Mouse (Mus musculus) stomach, embryonic 14.5 days (tissue): ENCODE results near the gene Lrrc25. TPM values are rescaled to one million over a fixed set of nuclear protein-coding genes. Genes with fewer than 3 reads are reported as not detected.

ENCODE experiments used
- ATAC-seq: fragments of 200-750 bp; cut with Nextera tagmentation; 2 replicates; pipeline ENCODE4 v1.8.0; 2017; ENCODE audit warnings: low read depth, moderate TSS enrichment; ENCODE audit not compliant: insufficient number of reproducible peaks, insufficient read depth, low FRiP score
- H3K27ac ChIP-seq: fragments of 300-500 bp; sonication (generic); 2 replicates; pipeline ENCODE4 v1.5.1; 2014; ENCODE audit warnings: mild to moderate bottlenecking, low read length, moderate library complexity, mixed read lengths
- H3K27me3 ChIP-seq: fragments of 300-500 bp; sonication (generic); 2 replicates; pipeline ENCODE4 v1.6.1; 2014; ENCODE audit warnings: low read length, control low read depth, mixed read lengths; ENCODE audit not compliant: control insufficient read depth, insufficient read depth
- H3K36me3 ChIP-seq: fragments of 300-500 bp; sonication (generic); 2 replicates; pipeline ENCODE4 v1.6.1; 2014; ENCODE audit warnings: mild to moderate bottlenecking, control low read depth, low read length, moderate library complexity, mixed read lengths; ENCODE audit not compliant: control insufficient read depth, insufficient read depth
- H3K4me1 ChIP-seq: fragments of 300-500 bp; sonication (generic); 2 replicates; pipeline ENCODE4 v1.6.1; 2014; ENCODE audit warnings: low read length, control low read depth, mixed read lengths; ENCODE audit not compliant: control insufficient read depth, insufficient read depth
- H3K4me2 ChIP-seq: fragments of 300-500 bp; sonication (generic); replicated peaks from 2 replicates; pipeline ENCODE4 v1.6.1; 2014; ENCODE audit warnings: low read depth, low read length, control low read depth
- H3K4me3 ChIP-seq: fragments of 300-500 bp; sonication (generic); 2 replicates; pipeline ENCODE4 v1.5.1; 2014; ENCODE audit warnings: low read depth, low read length, control low read depth
- H3K9ac ChIP-seq: fragments of 300-500 bp; sonication (generic); replicated peaks from 2 replicates; pipeline ENCODE4 v1.6.1; 2014; ENCODE audit warnings: low read depth, mild to moderate bottlenecking, control low read depth, low read length, moderate library complexity, mixed read lengths
- H3K9me3 ChIP-seq: fragments of 300-500 bp; sonication (generic); 2 replicates; pipeline ENCODE4 v1.6.1; 2016; ENCODE audit warnings: low read depth, low read length, control low read depth; ENCODE audit not compliant: control insufficient read depth
- WGBS: fragments of 180-500 bp; shearing (Covaris S2); extraction: QIAGEN DNeasy Blood & Tissue Kit; methylation state at CpG from one replicate; pipeline ENCODE4 v1.1.7; 2014; 5-methylcytosine and 5-hydroxymethylcytosine counted together
- polyA plus RNA-seq: library from polyadenylated mRNA; unstranded; fragments of >200 nt; fragmentation: Nextera tagmentation; extraction: Ambion mirVana; gene quantifications from 2 replicates; pipeline ENCODE4 v1.2.1, GENCODE M21; 2014

Lrrc25 gene
- polyA plus RNA-seq, 1 experiment from 2014 or later, result 2.9 TPM

DNA sequence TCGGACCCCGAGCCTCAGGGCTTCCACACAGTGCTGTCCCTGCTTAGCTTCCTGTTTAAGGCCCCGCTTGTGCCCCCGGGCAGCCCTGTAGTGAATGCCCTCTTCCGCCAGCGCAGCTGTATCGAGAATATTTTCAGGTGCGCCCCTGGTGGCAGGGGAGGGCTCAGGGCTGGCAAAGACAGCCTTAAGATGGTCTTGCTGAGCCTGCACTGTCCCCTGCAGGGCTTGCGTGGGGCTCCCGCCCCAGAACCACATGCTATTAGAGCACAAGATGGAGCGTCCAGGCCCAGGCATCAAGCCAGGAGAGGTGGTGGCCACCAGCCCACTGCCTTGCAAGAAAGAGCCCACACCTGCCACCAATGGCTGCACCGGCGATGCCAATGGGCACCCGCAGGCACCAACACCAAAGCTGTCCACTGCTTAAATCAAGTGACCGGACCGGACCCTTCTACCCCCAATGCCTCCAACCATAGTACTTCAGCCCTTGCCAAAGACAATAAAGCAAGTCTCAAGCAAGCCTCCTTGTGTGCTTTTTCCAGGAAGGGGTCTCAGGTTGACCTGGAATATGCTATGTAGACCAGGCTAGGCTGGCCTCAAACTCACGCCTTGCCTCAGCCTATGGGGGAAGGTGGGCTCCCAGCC is 19.1 kb upstream of the Lrrc25 start:
- peaks cover 2% of the 10 kb centered on the region; the same call in 1 of the 2 replicates for H3K9me3 ChIP-seq
- no peak overlapping the region for H3K9ac ChIP-seq
- H3K4me2 ChIP-seq, result peak overlapping the region; percentile 59
- no peak overlapping the region for H3K27ac ChIP-seq
- 81% methylated on average over 17 of the region's 17 CpGs for WGBS
- H3K4me3 ChIP-seq, result peak overlapping the region; percentile 35; the same call in 1 of the 2 replicates
- peaks cover 56% of the 10 kb centered on the region for H3K4me1 ChIP-seq
- H3K27me3 ChIP-seq, result no peaks in the 10 kb centered on the region
- ATAC-seq, result no peak
- peaks cover 12% of the 10 kb centered on the region; the same call in 1 of the 2 replicates for H3K36me3 ChIP-seq

DNA sequence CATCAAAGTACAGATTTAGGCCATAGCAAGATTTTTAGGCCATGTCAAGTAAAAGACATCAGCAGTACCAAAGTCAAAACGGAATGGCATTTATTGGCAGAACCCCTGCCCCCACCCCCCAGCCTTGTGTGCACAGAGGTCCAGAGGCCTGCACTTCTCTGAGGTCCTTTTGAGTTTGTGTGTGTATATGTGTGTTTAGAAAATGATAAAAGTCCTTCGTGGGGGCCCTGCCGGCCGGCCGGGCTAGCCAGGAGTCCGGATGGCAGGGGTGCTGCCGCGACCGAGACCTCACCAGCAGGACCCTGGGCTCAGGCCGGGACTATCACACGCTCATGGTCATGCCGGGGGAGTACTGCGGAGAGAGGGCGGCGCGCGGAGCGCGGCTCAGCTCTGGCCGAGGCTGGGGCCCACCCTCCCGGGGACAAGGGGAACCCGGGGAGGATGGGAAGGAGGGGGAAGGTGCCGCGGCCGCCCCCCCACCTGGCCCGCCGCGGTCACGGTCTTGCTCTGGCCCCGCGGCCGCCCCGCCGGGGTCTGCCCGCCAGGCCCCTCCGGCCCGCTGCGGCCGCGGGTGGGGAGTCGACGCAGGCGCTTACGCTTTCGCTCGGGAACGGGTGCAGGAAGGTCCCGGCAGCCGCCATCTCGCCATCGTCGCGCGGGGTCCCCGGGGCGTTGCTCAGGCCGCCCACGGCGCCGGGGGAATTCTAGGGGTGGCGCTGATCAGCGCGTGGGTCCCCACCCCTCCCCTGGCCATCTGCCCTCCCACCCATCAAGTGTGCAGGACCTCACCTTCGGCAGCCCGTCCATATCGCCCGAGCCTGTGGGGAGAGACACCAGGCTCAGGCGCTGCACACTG is 18.3 kb upstream of the Lrrc25 start:
- Histone ChIP-seq H3K27ac (0 out of 2 replicates have a peak overlapping the region, but pooled peaks have one; percentile 17), H3K9me3 (peaks cover 4% of the 10 kb centered on the region; the same call in 1 of the 2 replicates), H3K4me1 (peaks cover 56% of the 10 kb centered on the region), H3K4me2 (peak overlapping the region; percentile 59), H3K27me3 (no peaks in the 10 kb centered on the region), H3K9ac (peak overlapping the region; percentile 15; the same call in 1 of the 2 replicates), H3K36me3 (peaks cover 19% of the 10 kb centered on the region; the same call in 1 of the 2 replicates), H3K4me3 (peak overlapping the region; percentile 35)
- no peak for ATAC-seq
- WGBS, result 8% methylated on average over 51 of the region's 68 CpGs

DNA sequence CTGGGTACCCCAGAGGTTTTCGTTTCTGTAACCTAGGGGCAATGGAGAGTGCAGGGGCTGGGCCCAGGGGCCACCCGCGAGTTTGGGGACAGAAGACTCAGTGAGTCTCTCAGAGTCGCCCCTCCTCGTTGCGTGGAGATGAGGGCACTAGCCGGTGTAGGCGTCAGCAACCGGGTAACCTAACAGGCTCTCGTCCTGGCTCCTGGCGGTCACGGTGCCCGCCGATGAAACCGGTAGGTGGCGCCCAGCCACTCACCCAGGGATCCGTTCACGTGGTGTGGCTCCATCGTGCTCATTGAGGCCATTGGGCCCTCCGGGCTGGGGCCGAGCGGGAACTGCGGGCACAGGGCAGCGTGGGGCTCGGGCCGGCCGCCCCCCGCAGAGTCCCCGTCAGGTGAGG is 17.7 kb upstream of the Lrrc25 start:
- Histone ChIP-seq H3K4me1 (peaks cover 50% of the 10 kb centered on the region), H3K27me3 (no peaks in the 10 kb centered on the region), H3K36me3 (peaks cover 23% of the 10 kb centered on the region; the same call in 1 of the 2 replicates), H3K4me2 (peak overlapping the region; percentile 59), H3K27ac (0 out of 2 replicates have a peak overlapping the region, but pooled peaks have one; percentile 17), H3K4me3 (peak overlapping the region; percentile 35), H3K9me3 (peaks cover 4% of the 10 kb centered on the region; the same call in 1 of the 2 replicates), H3K9ac (peak overlapping the region; percentile 15; the same call in 1 of the 2 replicates)
- 3% methylated on average over 28 of the region's 29 CpGs for WGBS
- ATAC-seq, result 0 out of 2 replicates have a peak, but pooled peaks have one; percentile 9

DNA sequence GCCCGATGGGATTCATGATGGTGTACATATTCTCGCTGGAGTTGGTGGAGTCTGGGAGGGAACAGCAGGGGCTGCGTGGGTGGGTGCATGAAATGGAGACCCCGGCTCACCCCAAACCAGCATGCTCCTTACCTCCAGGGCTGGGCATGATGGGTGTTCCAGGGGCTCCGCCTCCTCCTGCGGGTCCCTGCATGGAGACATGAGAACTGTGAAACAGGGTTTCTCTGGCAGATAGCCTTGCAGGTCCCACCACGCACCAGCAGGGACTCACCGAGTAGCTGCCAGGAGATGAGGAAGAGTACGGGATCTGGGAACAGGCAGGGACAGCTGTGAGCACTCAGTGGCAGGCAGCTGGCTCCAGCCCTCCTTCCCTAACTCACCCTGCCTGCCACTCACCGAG is 17.2 kb upstream of the Lrrc25 start:
- no peak for ATAC-seq
- Histone ChIP-seq H3K4me1 (peaks cover 45% of the 10 kb centered on the region; the same call in 1 of the 2 replicates), H3K4me3 (peak overlapping the region; percentile 35; the same call in 1 of the 2 replicates), H3K9me3 (peaks cover 4% of the 10 kb centered on the region; the same call in 1 of the 2 replicates), H3K4me2 (peak overlapping the region; percentile 59), H3K9ac (no peak overlapping the region; the same call in 1 of the 2 replicates), H3K27me3 (no peaks in the 10 kb centered on the region), H3K27ac (peak overlapping the region; percentile 7; the same call in 1 of the 2 replicates), H3K36me3 (peaks cover 23% of the 10 kb centered on the region; the same call in 1 of the 2 replicates)
- WGBS, result 19% methylated on average over 9 of the region's 10 CpGs

DNA sequence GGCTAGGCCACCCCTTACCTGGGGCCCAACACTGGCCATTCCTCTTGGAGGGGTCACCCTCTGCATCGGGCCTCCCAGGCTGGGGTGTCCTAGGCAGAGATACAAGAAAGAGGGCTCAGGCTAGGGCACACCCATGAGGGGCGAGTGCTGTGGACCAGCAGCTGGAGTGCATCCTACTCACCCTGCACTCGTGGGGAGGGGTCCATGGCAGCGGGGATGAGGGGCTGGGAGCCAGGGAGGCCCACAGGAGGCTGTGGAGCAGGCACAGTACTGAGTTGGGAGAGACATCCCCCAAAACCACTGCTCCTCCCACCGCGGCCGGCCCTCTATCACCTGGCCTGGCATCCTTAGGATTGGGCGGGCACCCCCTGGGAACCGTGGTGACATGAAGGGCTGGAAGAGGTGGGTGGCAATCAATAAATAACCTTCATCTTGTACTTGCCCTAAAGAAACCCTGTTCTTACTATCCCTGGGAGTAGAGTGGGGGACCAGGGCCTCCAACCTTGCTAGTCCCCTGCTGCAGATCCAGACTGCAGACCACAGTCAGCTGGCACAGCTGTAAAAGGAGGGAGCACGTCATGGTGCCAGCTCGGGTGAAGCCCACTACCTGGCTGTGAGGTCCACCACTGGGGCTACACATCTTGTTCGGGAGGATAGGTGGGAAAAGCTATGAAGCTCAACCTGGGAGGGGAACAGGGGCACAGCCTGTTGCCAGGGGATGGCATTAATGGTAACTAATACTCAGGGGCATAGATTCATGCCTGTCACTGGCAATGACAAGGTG is 16.3 kb upstream of the Lrrc25 start:
- peaks cover 45% of the 10 kb centered on the region; the same call in 1 of the 2 replicates for H3K4me1 ChIP-seq
- no peak for ATAC-seq
- no peaks in the 10 kb centered on the region for H3K27me3 ChIP-seq
- H3K4me2 ChIP-seq, result no peak overlapping the region
- H3K9me3 ChIP-seq, result peaks cover 4% of the 10 kb centered on the region; the same call in 1 of the 2 replicates
- H3K27ac ChIP-seq, result no peak overlapping the region; the same call in 1 of the 2 replicates
- WGBS, result 65% methylated on average over 12 of the region's 12 CpGs
- H3K36me3 ChIP-seq, result peaks cover 23% of the 10 kb centered on the region; the same call in 1 of the 2 replicates
- H3K4me3 ChIP-seq, result no peak overlapping the region
- H3K9ac ChIP-seq, result no peak overlapping the region

DNA sequence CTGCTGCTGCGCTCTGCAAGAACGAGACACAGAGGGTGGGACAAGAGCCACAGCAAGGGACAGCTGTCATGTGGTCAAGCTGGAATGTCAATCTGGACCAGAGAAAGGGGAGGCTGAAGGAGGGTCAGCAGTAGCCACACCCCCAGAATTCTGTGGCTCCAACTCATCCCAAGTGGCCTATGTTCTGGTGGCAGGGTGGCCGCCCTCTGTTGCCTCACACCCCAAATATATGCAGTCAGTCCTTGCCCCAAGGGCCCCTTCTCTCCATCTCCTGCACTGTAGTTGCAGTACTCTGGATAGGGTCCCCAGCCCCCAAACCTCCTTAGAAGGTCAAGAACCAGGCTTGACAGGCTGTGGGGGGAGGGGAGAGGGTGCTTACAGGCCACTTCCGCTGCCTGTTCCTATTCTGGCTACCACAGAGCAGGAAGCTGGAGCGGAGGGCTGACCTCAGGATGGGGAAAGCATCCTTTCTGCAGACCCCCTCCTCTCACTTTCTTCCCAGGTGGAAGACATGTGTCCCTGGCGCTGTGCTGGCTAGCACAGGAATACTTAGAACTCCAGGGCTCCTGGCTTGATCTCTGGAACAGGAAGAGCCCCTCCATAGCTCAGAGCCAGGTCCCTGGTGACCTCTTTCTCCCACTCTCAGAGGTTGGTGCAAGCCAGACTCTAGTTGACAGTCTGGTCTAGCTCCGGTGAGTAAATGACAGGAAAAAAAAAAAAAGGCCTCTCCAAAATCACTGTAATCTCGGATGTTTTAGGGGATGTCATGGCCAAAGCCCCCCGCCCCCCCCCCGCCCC is 15.3 kb upstream of the Lrrc25 start:
- 24% methylated on average over 10 of the region's 10 CpGs for WGBS
- H3K9ac ChIP-seq, result no peak overlapping the region
- H3K9me3 ChIP-seq, result peaks cover 4% of the 10 kb centered on the region; the same call in 1 of the 2 replicates
- peak overlapping the region; percentile 40 for H3K4me2 ChIP-seq
- H3K36me3 ChIP-seq, result peaks cover 23% of the 10 kb centered on the region; the same call in 1 of the 2 replicates
- peaks cover 45% of the 10 kb centered on the region; the same call in 1 of the 2 replicates for H3K4me1 ChIP-seq
- no peaks in the 10 kb centered on the region for H3K27me3 ChIP-seq
- ATAC-seq, result no peak
- no peak overlapping the region; the same call in 1 of the 2 replicates for H3K4me3 ChIP-seq
- H3K27ac ChIP-seq, result peak overlapping the region; percentile 55; the same call in 1 of the 2 replicates

DNA sequence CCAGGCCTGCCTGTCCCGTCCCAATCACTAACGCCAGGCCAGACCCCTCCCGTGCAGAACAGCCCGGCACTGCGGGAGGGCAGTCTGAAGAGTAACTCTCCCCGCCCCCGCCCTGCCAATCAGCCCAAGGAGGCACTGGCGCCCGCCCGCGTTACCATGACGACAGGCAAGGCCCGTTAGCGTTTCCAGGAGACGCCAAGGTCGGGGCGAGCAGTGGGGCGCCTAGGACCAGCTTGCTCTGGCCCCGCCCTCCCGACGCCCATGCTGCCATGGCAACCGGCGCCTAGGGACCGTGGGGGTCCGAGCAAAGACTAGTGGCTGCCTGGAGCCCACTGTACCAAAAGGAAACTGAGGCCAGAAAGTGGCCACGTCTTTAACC is 14.7 kb upstream of the Lrrc25 start:
- peak; percentile 49; the same call in 1 of the 2 replicates for ATAC-seq
- Histone ChIP-seq H3K4me3 (no peak overlapping the region), H3K27ac (peak overlapping the region; percentile 55; the same call in 1 of the 2 replicates), H3K4me1 (peaks cover 45% of the 10 kb centered on the region; the same call in 1 of the 2 replicates), H3K9me3 (peaks cover 4% of the 10 kb centered on the region; the same call in 1 of the 2 replicates), H3K4me2 (peak overlapping the region; percentile 40), H3K27me3 (no peaks in the 10 kb centered on the region), H3K36me3 (peaks cover 18% of the 10 kb centered on the region; the same call in 1 of the 2 replicates), H3K9ac (no peak overlapping the region)
- WGBS, result 2% methylated on average over 26 of the region's 26 CpGs
